Mouse (Mus musculus) cerebellum, postnatal 25 days (tissue): ENCODE measurements around the gene 1600012H06Rik.
A peak's percentile ranks its signal among the peaks of the same experiment; 100 is the strongest.
"Not testable (repeated sequence)": the region's sequence is repeated elsewhere in the genome, so short reads cannot be mapped to it uniquely, and the experiment has no call there.

ENCODE experiments used
- DNase-seq, 2 experiments: peaks; one replicate each; pipeline ENCODE4 v3.0.0; 2021; ENCODE audit warnings: mixed read lengths in 2 of 2

The 1600012H06Rik gene

DNA sequence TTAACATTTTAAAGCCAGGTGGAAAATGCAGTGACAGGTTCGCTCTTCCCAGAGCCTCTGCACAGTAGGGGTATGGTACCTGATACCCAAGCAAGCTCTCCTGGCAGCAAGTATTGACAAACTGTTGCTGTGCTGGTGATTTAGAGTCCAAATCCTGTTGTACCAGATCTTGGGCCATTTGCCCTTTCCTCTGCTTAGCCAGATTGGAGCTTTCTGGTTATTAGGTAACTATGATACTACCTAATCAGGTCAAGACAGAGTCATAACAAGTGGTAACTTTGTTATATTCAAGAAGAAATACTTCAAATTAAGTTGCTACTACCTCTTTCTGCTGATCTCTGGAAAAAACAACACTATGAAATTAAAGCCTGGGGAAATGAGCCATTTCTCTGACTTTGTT lies 1.6 kb downstream of the 1600012H06Rik start:
- DNase-seq, result no peak

- no peak for DNase-seq
Observed at GRCm38 (mm10) chr17:14949161-14949827, 6.3 kb downstream of the 1600012H06Rik start.

GRCm38 (mm10) chr17:14953452-14953851 lies 10.5 kb downstream of the 1600012H06Rik start:
- no peak for DNase-seq

GRCm38 (mm10) chr17:14958686-14959327 lies 15.8 kb downstream of the 1600012H06Rik start:
- no peak for DNase-seq

DNA sequence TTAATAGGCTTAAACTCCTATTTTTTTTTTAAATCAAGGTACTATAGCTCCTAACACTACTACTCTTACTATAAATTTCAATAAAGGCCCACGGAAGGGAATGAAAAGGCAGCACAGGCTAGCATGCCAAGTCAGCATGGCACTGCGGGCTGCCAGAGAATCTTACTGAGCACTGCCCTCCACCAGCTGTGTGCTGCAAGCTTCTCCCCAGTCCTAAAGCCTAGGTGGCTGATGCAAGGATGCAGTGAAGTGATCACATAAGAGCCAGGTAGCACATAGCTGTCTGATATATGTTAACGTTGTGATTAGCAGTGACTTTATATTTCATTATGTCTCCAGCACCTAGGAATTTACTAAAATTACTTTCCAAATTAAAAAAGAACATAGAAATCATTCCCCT lies 17.0 kb downstream of the 1600012H06Rik start:
- peak in 1 of 2 experiments; percentile 9 for DNase-seq

DNA sequence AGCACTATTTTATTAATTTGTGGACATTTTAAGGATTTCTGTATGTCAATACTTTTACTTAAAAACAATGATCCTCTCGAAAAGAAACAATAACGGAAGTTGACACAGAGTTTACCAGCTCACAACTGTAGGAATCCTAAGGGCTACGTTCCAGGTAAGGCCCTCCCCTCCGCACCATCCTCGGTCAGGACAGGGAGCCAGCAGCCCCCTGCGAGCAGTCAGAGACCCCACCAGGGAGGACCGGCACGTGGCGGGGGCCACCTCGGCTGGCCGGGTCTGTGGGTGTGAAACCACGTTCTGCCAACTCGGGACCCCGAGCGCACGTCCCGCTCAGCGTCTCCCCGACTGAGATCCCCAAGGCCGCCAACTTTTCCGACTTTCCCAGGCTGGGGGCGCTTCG lies 17.5 kb downstream of the 1600012H06Rik start:
- peak; percentile 23 to 28 for DNase-seq

GRCm38 (mm10) chr17:14960951-14961556 lies 18.1 kb downstream of the 1600012H06Rik start, which contains the start of gene Phf10:
TSS of gene Phf10 (minus strand) at chr17:14961273.
- peak; percentile 54 for DNase-seq

- DNase-seq, result not testable (repeated sequence)
Observed at GRCm38 (mm10) chr17:14961557-14962154, 18.7 kb downstream of the 1600012H06Rik start.

DNA sequence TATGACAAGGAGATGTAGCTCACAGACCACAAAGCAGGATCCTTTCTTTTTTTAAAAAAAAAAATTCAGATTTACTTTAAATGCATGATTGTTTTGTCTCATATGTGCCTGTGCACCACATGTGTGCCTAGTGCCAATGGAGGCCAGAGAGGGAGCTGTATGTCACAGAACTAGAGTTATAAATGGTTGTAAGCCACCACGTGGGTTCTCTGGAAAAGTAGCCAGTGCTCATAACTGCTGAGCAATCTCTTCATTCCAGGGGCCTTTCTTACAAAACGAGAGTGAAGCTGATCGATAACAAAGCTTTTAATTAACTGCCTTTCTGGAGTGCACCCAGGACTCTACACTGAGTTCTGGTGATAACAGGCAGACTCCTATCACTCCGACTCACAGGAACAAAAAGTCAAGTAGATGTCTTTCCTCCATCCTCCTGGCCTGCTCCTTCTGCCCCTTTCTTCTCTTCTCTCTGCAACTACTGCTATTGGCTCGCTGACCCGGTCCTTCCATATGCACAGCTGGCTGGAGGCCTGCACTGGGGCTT lies 25.5 kb downstream of the 1600012H06Rik start:
- not testable (repeated sequence) for DNase-seq

GRCm38 (mm10) chr17:14977718-14978361 lies 34.9 kb downstream of the 1600012H06Rik start:
- not testable (repeated sequence) for DNase-seq

DNA sequence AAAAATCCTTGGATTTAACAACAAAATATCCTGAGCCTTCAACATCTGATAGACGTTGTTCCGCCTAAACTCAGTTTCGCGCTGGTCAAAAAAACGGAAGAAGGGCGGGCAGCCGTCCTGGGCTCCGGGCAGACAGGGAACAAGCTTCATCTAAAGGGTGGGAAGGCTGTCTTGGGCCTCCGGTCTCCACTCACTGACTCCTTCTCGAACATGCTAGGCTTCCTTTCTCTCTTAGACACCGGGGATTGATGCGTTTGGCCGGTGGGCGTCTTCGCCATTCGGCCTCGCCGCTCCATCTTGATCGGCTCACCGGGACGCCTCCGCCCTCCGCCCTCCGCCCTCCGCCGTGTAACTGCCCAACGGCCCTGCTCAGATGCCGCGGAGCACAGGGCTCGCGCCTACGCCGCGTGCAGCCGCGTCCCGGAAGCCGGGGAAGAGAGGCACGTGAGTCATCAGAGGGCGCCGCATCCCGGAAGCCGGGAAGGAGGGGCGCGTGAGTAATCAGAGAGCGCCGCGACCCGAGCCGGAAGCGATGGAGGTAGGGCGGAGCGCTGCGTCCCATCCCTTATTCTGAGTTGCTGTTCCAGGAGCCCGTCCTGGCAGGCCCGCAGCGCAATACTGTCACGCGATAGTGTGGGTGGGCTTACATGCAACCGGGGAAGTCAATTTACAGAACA lies 35.5 kb downstream of the 1600012H06Rik start, which contains the start of the genes 9030025P20Rik and Gm3417:
Gene 9030025P20Rik (plus strand): TSS at position 107 of the 677 bp plus-strand sequence.
Gene Gm3417 (minus strand): TSS at position 429 of the 677 bp plus-strand sequence.
- DNase-seq, result not testable (repeated sequence)

GRCm38 (mm10) chr17:14990116-14990702 lies 47.2 kb downstream of the 1600012H06Rik start:
- DNase-seq, result peak in 1 of 2 experiments; percentile 1

DNA sequence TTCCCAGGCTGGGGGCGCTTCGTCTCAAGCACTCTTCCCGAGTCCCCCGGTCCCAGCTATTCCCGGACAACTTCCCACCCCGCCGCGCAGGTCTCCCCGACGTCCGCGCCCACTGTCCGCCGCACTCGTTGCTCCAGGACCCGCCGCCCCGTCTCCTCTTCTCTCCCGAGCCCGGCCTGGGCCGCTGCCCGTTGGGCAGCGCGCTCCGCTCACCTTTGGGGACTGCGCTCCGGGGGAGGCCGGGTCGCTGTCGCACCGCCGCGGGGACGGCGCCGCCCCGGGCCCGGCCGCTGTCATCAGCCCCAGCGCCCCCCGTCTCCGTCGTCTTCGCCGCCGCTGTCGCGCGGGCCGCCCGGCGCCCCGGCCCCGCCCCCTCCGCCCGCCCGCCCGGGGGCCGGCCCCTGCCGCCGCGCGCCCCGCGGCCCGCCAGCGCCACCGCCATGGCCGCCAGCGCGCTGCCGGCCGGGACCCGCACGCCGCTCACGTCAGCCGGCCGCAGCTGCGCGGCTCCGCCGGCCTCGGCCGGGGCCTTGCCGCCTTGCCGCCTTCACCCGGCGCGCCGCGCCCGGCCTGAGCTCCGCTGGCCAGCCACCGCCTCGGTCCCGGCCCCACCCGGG lies 49.6 kb downstream of the 1600012H06Rik start:
- DNase-seq, result not testable (repeated sequence)

GRCm38 (mm10) chr17:14993139-14993832 lies 50.3 kb downstream of the 1600012H06Rik start:
- DNase-seq, result not testable (repeated sequence)

DNA sequence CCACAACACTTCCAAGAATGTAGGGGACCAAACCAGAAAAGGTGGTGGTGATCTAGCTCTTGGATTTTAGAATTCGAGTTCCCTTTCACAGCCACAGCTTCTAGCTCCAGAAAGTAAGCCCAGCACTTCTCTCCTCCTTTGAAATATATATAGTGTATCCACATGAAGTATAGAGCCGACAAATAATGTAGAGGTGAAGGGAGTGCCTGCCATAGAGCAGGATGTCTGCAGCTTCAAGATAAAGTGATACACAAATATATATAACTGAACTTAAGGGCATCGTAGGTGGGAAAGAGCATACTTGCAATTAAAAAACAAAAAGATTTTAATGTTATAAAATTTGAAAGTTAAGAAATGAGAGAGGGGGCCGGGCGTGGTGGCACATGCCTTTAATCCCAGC lies 51.2 kb downstream of the 1600012H06Rik start:
- not testable (repeated sequence) for DNase-seq

DNA sequence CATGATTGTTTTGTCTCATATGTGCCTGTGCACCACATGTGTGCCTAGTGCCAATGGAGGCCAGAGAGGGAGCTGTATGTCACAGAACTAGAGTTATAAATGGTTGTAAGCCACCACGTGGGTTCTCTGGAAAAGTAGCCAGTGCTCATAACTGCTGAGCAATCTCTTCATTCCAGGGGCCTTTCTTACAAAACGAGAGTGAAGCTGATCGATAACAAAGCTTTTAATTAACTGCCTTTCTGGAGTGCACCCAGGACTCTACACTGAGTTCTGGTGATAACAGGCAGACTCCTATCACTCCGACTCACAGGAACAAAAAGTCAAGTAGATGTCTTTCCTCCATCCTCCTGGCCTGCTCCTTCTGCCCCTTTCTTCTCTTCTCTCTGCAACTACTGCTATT lies 57.1 kb downstream of the 1600012H06Rik start:
- DNase-seq, result not testable (repeated sequence)

DNA sequence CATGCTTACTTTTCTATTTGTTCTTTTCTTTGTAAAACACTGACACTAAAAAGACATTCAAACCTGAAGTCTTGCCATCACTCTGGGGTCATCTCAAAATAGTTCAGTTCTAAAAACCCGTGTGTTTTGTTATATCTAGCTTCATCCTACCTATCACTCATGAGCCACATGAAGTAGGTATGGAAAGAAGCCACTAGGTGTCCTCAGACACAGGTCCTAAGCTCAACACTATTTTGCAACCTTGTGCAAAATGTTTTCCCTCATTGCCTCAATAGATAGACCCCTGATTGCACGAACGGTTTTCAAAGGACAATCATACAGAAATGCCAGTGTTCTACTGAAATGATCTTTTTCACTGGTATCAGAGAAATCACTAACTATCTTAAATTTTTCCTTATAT lies 66.1 kb downstream of the 1600012H06Rik start:
- not testable (repeated sequence) for DNase-seq
